Mouse (Mus musculus): Measurements from ENCODE around the gene Ube2c. TPM values are rescaled to one million over a fixed set of nuclear protein-coding genes. Genes with fewer than 3 reads are reported as not detected.

Ube2c gene
- polyA plus RNA-seq, 1 experiment from 2014 or later = 428 TPM

GRCm38 (mm10) chr2:164806614-164807013 lies 36.9 kb downstream of the Ube2c start:
- peaks cover 11% of the 10 kb centered on the region for H3K4me1 ChIP-seq
- H3K27me3 ChIP-seq (replicated peaks) = no peaks in the 10 kb centered on the region
- H3K27ac ChIP-seq = 0 out of 2 replicates have a peak overlapping the region, but pooled peaks have one; percentile 10
- no peaks in the 10 kb centered on the region for H3K9me3 ChIP-seq
- no peak for ATAC-seq (ENCODE audit: insufficient read depth, low FRiP score, low read depth)
- no peak overlapping the region for H3K9ac ChIP-seq
- H3K4me3 ChIP-seq (replicated peaks) = no peak overlapping the region
- WGBS = 62% methylated on average over 7 of the region's 7 CpGs
- H3K4me2 ChIP-seq = 0 out of 2 replicates have a peak overlapping the region, but pooled peaks have one; percentile 8
- H3K36me3 ChIP-seq = peaks cover 10% of the 10 kb centered on the region; the same call in 1 of the 2 replicates

GRCm38 (mm10) chr2:164813557-164813956 lies 43.9 kb downstream of the Ube2c start:
- no peak overlapping the region for H3K27ac ChIP-seq
- H3K4me1 ChIP-seq = peaks cover 12% of the 10 kb centered on the region; the same call in 1 of the 2 replicates
- H3K4me2 ChIP-seq = no peak overlapping the region
- H3K9me3 ChIP-seq = no peaks in the 10 kb centered on the region
- H3K9ac ChIP-seq = no peak overlapping the region
- no peak for ATAC-seq (ENCODE audit: insufficient read depth, low FRiP score, low read depth)
- H3K36me3 ChIP-seq = 0 out of 2 replicates have a peak, but pooled peaks cover under 1% of the 10 kb centered on the region
- no peak overlapping the region for H3K4me3 ChIP-seq (replicated peaks)
- no peaks in the 10 kb centered on the region for H3K27me3 ChIP-seq (replicated peaks)
- WGBS = 59% methylated on average over 2 of the region's 2 CpGs

DNA sequence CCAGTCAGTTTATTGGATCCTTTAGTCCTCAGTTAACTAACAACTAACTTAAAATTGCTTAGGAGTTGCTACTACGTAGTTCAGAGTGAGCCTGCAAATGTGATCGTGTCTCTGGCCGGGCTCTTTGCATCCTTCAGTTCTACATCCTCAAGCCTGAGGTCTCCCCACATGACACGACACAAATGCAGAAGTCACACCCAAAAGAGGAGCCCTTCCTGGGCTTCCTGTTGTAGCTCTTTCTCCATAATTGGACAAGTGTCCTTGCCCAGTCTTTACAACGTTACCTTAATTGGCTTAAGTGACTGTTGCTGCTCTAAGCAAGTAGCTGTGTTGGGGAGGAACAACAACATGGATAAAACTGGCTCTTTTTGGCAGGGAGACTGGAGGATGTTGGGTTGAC lies 45.6 kb downstream of the Ube2c start:
- ATAC-seq (ENCODE audit: insufficient read depth, low FRiP score, low read depth) = no peak
- WGBS = 86% methylated on average over 5 of the region's 5 CpGs
- Histone ChIP-seq H3K9me3 (no peaks in the 10 kb centered on the region), H3K4me2 (no peak overlapping the region), H3K27ac (no peak overlapping the region), H3K4me3 (replicated peaks) (no peak overlapping the region), H3K27me3 (replicated peaks) (no peaks in the 10 kb centered on the region), H3K4me1 (peaks cover 12% of the 10 kb centered on the region; the same call in 1 of the 2 replicates), H3K36me3 (peaks cover 6% of the 10 kb centered on the region; the same call in 1 of the 2 replicates), H3K9ac (no peak overlapping the region)

DNA sequence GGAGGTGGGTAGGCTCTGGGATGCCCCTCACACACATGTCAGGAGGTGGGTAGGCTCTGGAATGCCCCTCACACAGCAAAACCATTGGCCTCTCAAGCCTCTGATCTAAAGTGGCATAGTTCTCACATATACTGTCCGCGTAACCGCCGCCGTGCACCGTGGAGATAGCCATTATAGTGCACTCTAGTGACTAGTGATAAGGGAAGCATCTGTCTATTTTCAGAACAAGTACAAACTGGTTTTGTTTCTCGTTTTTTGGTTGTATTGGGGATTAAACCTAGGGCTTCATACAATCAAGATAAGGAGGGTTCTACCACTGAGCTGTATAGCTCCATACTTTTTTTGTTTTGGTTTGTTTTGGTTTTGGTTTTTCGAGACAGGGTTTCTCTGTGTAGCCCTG lies 46.1 kb downstream of the Ube2c start:
- peaks cover 6% of the 10 kb centered on the region; the same call in 1 of the 2 replicates for H3K36me3 ChIP-seq
- WGBS = 88% methylated on average over 8 of the region's 8 CpGs
- H3K4me1 ChIP-seq = peaks cover 12% of the 10 kb centered on the region; the same call in 1 of the 2 replicates
- H3K27ac ChIP-seq = no peak overlapping the region
- no peak overlapping the region for H3K4me2 ChIP-seq
- H3K9me3 ChIP-seq = no peaks in the 10 kb centered on the region
- ATAC-seq (ENCODE audit: insufficient read depth, low FRiP score, low read depth) = no peak
- no peaks in the 10 kb centered on the region for H3K27me3 ChIP-seq (replicated peaks)
- H3K4me3 ChIP-seq (replicated peaks) = no peak overlapping the region
- H3K9ac ChIP-seq = no peak overlapping the region

DNA sequence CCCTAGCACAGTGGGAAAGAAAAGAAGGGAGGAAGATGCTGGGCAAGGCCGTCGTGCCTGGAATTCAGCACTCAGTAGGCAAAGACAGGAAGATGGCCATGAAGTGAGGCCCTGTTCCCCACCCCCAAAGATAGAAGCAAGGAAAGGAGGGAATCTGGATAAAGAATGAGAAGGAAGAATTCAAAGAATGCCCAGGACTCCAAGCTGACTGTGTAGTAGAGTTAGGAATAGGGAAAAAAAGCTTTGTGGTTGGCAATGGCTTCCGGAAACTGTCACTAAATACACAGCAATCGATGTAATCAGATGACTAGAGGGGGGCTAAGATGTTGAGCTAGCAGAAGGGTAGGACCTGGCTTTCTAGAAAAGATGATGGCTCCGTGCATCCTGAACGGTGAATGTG lies 47.5 kb downstream of the Ube2c start:
- no peak overlapping the region for H3K9ac ChIP-seq
- peaks cover 6% of the 10 kb centered on the region; the same call in 1 of the 2 replicates for H3K36me3 ChIP-seq
- H3K4me3 ChIP-seq (replicated peaks) = no peak overlapping the region
- no peak overlapping the region for H3K4me2 ChIP-seq
- H3K9me3 ChIP-seq = no peaks in the 10 kb centered on the region
- peaks cover 12% of the 10 kb centered on the region; the same call in 1 of the 2 replicates for H3K4me1 ChIP-seq
- H3K27ac ChIP-seq = no peak overlapping the region
- WGBS = 65% methylated on average over 6 of the region's 6 CpGs
- no peaks in the 10 kb centered on the region for H3K27me3 ChIP-seq (replicated peaks)
- no peak for ATAC-seq (ENCODE audit: insufficient read depth, low FRiP score, low read depth)

DNA sequence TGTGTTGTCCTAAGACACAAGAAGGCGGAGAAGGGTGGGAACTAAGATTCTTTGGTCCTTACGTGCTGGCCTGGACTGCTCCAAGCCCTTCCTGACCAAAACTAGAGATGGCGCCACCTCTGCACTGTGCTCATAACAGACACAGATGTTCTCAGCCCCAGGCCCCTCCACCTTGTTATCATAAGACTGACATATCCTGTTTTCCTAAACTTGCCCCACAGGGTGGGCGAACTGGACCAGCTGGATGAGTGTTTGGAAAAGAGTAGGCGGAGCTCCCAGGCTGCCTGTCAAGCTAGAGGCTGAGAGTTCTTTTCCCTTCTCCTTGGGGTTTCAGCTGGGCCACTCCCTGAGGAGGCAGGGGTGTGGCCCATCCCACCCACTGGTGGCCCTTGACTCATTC lies 48.0 kb downstream of the Ube2c start:
- peak overlapping the region; percentile 14; the same call in 1 of the 2 replicates for H3K27ac ChIP-seq
- no peaks in the 10 kb centered on the region for H3K27me3 ChIP-seq (replicated peaks)
- 45% methylated on average over 5 of the region's 5 CpGs for WGBS
- no peak overlapping the region for H3K4me2 ChIP-seq
- H3K4me1 ChIP-seq = peaks cover 12% of the 10 kb centered on the region; the same call in 1 of the 2 replicates
- H3K9me3 ChIP-seq = no peaks in the 10 kb centered on the region
- H3K4me3 ChIP-seq (replicated peaks) = no peak overlapping the region
- no peak overlapping the region for H3K9ac ChIP-seq
- H3K36me3 ChIP-seq = peaks cover 6% of the 10 kb centered on the region; the same call in 1 of the 2 replicates
- ATAC-seq (ENCODE audit: insufficient read depth, low FRiP score, low read depth) = no peak

- no peak for ATAC-seq (ENCODE audit: insufficient read depth, low FRiP score, low read depth)
- WGBS = 88% methylated on average over 6 of the region's 6 CpGs
- H3K27ac ChIP-seq = no peak overlapping the region
These were observed 51.4 kb downstream of the Ube2c start for GRCm38 (mm10) chr2:164821060-164821459.

GRCm38 (mm10) chr2:164822636-164823165 lies 53.0 kb downstream of the Ube2c start, which contains the start of gene Zswim1:
TSS of gene Zswim1 (plus strand) at chr2:164822686.
- ATAC-seq (ENCODE audit: insufficient read depth, low FRiP score, low read depth) = peak; percentile 99
- Histone ChIP-seq H3K9me3 (no peaks in the 10 kb centered on the region), H3K36me3 (peaks cover 22% of the 10 kb centered on the region), H3K27ac (peak within 1 kb of the TSS; percentile 75), H3K9ac (peak within 1 kb of the TSS; percentile 40; the same call in 1 of the 2 replicates), H3K4me2 (peak within 1 kb of the TSS; percentile 58), H3K4me3 (replicated peaks) (peak within 1 kb of the TSS; percentile 66), H3K4me1 (peaks cover 6% of the 10 kb centered on the region; the same call in 1 of the 2 replicates), H3K27me3 (replicated peaks) (no peaks in the 10 kb centered on the region)
- 1% methylated on average over 32 of the region's 32 CpGs for WGBS

More at GRCm38 (mm10) chr2:164821060-164821459, 51.4 kb downstream of the Ube2c start:
- Histone ChIP-seq H3K27me3 (replicated peaks) (no peaks in the 10 kb centered on the region), H3K4me1 (peaks cover 16% of the 10 kb centered on the region; the same call in 1 of the 2 replicates), H3K4me3 (replicated peaks) (no peak overlapping the region), H3K9me3 (no peaks in the 10 kb centered on the region), H3K4me2 (no peak overlapping the region), H3K9ac (no peak overlapping the region), H3K36me3 (peaks cover 17% of the 10 kb centered on the region; the same call in 1 of the 2 replicates)

GRCm38 (mm10) chr2:164823181-164823585 lies 53.5 kb downstream of the Ube2c start:
- under 1% methylated on average over 10 of the region's 10 CpGs for WGBS
- H3K4me3 ChIP-seq (replicated peaks) = peak overlapping the region; percentile 66
- no peaks in the 10 kb centered on the region for H3K27me3 ChIP-seq (replicated peaks)
- peaks cover 22% of the 10 kb centered on the region for H3K36me3 ChIP-seq
- peak overlapping the region; percentile 40; the same call in 1 of the 2 replicates for H3K9ac ChIP-seq
- H3K9me3 ChIP-seq = no peaks in the 10 kb centered on the region
- peak overlapping the region; percentile 75 for H3K27ac ChIP-seq
- ATAC-seq (ENCODE audit: insufficient read depth, low FRiP score, low read depth) = peak; percentile 45; the same call in 1 of the 2 replicates
- peak overlapping the region; percentile 58 for H3K4me2 ChIP-seq
- peaks cover 4% of the 10 kb centered on the region; the same call in 1 of the 2 replicates for H3K4me1 ChIP-seq

GRCm38 (mm10) chr2:164823969-164824368 lies 54.3 kb downstream of the Ube2c start:
- Histone ChIP-seq H3K36me3 (peaks cover 22% of the 10 kb centered on the region), H3K9ac (no peak overlapping the region), H3K27me3 (replicated peaks) (no peaks in the 10 kb centered on the region), H3K4me3 (replicated peaks) (no peak overlapping the region; the same call in 1 of the 2 replicates), H3K9me3 (no peaks in the 10 kb centered on the region), H3K27ac (no peak overlapping the region), H3K4me1 (peaks cover 4% of the 10 kb centered on the region; the same call in 1 of the 2 replicates), H3K4me2 (peak overlapping the region; percentile 58; the same call in 1 of the 2 replicates)
- 90% methylated on average over 4 of the region's 4 CpGs for WGBS
- ATAC-seq (ENCODE audit: insufficient read depth, low FRiP score, low read depth) = no peak

GRCm38 (mm10) chr2:164825521-164825920 lies 55.8 kb downstream of the Ube2c start:
- Histone ChIP-seq H3K4me1 (peaks cover 4% of the 10 kb centered on the region; the same call in 1 of the 2 replicates), H3K9me3 (no peaks in the 10 kb centered on the region), H3K36me3 (peaks cover 16% of the 10 kb centered on the region), H3K4me3 (replicated peaks) (no peak overlapping the region), H3K4me2 (no peak overlapping the region), H3K27me3 (replicated peaks) (no peaks in the 10 kb centered on the region), H3K9ac (no peak overlapping the region), H3K27ac (no peak overlapping the region)
- 92% methylated on average over 17 of the region's 17 CpGs for WGBS
- no peak for ATAC-seq (ENCODE audit: insufficient read depth, low FRiP score, low read depth)

DNA sequence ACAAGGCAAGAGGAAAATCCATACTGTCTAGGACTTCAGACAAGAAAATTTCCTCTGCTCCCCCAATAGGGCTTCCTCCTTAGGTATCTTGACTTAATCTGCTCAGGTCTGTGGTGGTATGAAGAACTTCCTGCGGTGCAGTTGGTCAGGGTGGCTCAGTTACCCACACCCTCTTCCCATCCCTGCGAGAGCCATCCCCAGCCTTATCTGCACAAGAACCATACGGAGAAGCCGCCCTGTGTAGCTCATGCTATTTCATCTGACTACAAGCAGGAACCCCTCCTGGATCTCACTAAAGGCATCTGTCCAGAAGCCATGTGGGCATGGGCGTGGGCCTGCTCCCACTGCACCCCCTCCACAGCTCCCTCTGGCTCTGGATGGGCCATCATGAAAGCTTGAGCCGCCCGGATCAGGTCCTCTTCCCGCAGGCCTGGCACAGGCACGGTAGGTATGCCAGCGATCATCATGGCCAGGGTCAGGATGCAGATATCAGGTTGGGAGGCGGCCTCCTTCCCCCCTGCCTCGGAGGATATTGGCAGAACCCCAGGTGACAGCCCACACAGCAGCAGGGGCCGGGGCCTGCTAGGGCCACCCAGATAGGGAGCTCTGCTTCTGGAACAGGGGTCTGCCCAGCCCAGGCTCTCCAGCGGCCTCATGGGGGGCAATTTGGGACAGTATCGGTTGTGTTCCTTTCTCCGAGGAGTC lies 57.6 kb downstream of the Ube2c start:
- no peak overlapping the region for H3K27ac ChIP-seq
- H3K4me3 ChIP-seq (replicated peaks) = no peak overlapping the region
- no peak overlapping the region for H3K9ac ChIP-seq
- WGBS = 86% methylated on average over 16 of the region's 16 CpGs
- H3K27me3 ChIP-seq (replicated peaks) = no peaks in the 10 kb centered on the region
- no peak for ATAC-seq (ENCODE audit: insufficient read depth, low FRiP score, low read depth)
- no peak overlapping the region for H3K4me2 ChIP-seq
- H3K9me3 ChIP-seq = no peaks in the 10 kb centered on the region
- H3K36me3 ChIP-seq = peaks cover 16% of the 10 kb centered on the region
- H3K4me1 ChIP-seq = peaks cover 4% of the 10 kb centered on the region

Data from stomach, embryonic 15.5 days (tissue).